Mouse (Mus musculus): ENCODE data around the gene Zic4. TPM values are rescaled to one million over a fixed set of nuclear protein-coding genes. Genes with fewer than 3 reads are reported as not detected.

The Zic4 gene
- polyA plus RNA-seq, 1 experiment = 1.3 TPM

DNA sequence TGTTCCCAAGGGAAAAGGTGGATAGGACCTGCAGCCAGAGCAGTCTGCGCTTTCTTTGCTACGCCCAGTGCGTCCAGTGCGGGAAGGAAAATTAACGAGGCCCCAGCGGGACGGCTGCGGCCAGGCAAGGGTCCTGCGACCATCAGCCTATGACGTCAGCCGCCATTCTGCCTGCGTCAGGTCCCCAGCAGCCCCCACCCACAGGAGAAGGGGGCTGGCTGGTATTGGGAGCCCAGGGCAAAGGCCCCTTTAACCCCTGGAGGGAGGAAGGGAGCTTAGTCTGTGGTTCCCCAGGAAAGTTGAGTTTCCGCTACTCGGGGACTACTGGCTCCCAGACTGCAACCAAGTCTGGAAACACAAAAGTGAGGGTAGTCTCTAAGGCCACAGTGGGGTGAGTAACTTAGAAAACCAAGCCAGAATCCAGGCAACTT lies 11.3 kb upstream of the Zic4 start:
- no peak for TF ChIP-seq POLR2AphosphoS2 (IDR thresholded peaks at IDR 0.05; ENCODE audit: insufficient read length, low read depth)
- no peak for TF ChIP-seq TCF12 (IDR thresholded peaks at IDR 0.05; ENCODE audit: insufficient read depth, poor library complexity, severe bottlenecking)
- no peak for TF ChIP-seq REST (IDR thresholded peaks at IDR 0.05; ENCODE audit: insufficient read depth, insufficient read length)
- no peak for TF ChIP-seq MAX (IDR thresholded peaks at IDR 0.05; ENCODE audit: low read depth)
- no peak for TF ChIP-seq SRF (IDR thresholded peaks at IDR 0.05; ENCODE audit: control insufficient read depth, insufficient read length, low read depth)
- TF ChIP-seq TCF3 (IDR thresholded peaks at IDR 0.05; ENCODE audit: insufficient read length, low read depth) = no peak
- TF ChIP-seq CEBPB (IDR thresholded peaks at IDR 0.05; ENCODE audit: insufficient read depth, poor library complexity, severe bottlenecking) = no peak
- no peak for TF ChIP-seq MYOD1 (IDR thresholded peaks at IDR 0.05; ENCODE audit: control insufficient read depth in 1 of 3, insufficient read length in 2 of 3, low read depth in 2 of 3)
- TF ChIP-seq MYOG (IDR thresholded peaks at IDR 0.05; ENCODE audit: control insufficient read depth in 1 of 3, insufficient read depth in 1 of 3, insufficient read length in 2 of 3, low read depth in 2 of 3) = no peak
- Histone ChIP-seq H3ac (ENCODE audit: control insufficient read depth, insufficient read length) (no peak overlapping the region), H3K27me3 (ENCODE audit: control insufficient read depth, insufficient read depth, insufficient read length) (no peaks in the 10 kb centered on the region), H3K4me2 (ENCODE audit: low read depth) (no peak overlapping the region), H3K4me3 (no peak overlapping the region), H3K36me3 (ENCODE audit: control insufficient read depth, insufficient read depth) (no peaks in the 10 kb centered on the region), H3K79me2 (ENCODE audit: control insufficient read depth, insufficient read depth) (no peaks in the 10 kb centered on the region)

DNA sequence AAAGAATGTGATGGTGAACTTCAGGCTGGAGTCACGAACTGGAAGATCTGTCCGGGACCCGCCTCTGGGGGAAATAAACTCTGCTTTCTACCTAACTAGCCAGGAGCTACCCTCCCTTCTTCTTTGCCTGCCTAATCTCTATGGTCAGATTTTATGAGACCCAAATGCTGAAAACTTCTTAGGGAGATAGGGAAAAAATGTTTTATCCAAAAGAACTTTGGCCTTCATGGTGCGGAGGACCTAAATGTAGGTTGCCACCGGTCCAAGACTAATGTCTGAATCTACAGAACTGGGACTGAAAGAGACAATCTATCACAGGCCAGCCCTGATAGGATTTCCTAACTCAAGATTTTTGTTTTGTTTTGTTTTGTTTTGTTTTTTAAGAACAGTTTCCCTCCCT lies 10.9 kb upstream of the Zic4 start:
- no peaks in the 10 kb centered on the region for H3K27me3 ChIP-seq (ENCODE audit: control insufficient read depth, insufficient read depth, insufficient read length)
- H3K79me2 ChIP-seq (ENCODE audit: control insufficient read depth, insufficient read depth) = no peaks in the 10 kb centered on the region
- TF ChIP-seq SRF (IDR thresholded peaks at IDR 0.05; ENCODE audit: control insufficient read depth, insufficient read length, low read depth) (no peak), USF1 (IDR thresholded peaks at IDR 0.05; ENCODE audit: low read depth) (no peak), E2F4 (IDR thresholded peaks at IDR 0.05; ENCODE audit: insufficient read depth) (no peak), TCF3 (IDR thresholded peaks at IDR 0.05; ENCODE audit: insufficient read length, low read depth) (no peak), MAX (IDR thresholded peaks at IDR 0.05; ENCODE audit: low read depth) (no peak), MYOG (IDR thresholded peaks at IDR 0.05; ENCODE audit: control insufficient read depth in 1 of 3, insufficient read depth in 1 of 3, insufficient read length in 2 of 3, low read depth in 2 of 3) (no peak), POLR2AphosphoS2 (IDR thresholded peaks at IDR 0.05; ENCODE audit: insufficient read length, low read depth) (no peak), REST (IDR thresholded peaks at IDR 0.05; ENCODE audit: insufficient read depth, insufficient read length) (no peak), MYOD1 (IDR thresholded peaks at IDR 0.05; ENCODE audit: control insufficient read depth in 1 of 3, insufficient read length in 2 of 3, low read depth in 2 of 3) (no peak), POLR2A (IDR thresholded peaks at IDR 0.05; ENCODE audit: insufficient read length, low read depth) (no peak), TCF12 (IDR thresholded peaks at IDR 0.05; ENCODE audit: insufficient read depth, poor library complexity, severe bottlenecking) (no peak), CEBPB (IDR thresholded peaks at IDR 0.05; ENCODE audit: insufficient read depth, poor library complexity, severe bottlenecking) (no peak)
- H3K4me3 ChIP-seq = no peak overlapping the region
- no peak overlapping the region for H3K4me2 ChIP-seq (ENCODE audit: low read depth)
- no peaks in the 10 kb centered on the region for H3K36me3 ChIP-seq (ENCODE audit: control insufficient read depth, insufficient read depth)
- H3ac ChIP-seq (ENCODE audit: control insufficient read depth, insufficient read length) = no peak overlapping the region

DNA sequence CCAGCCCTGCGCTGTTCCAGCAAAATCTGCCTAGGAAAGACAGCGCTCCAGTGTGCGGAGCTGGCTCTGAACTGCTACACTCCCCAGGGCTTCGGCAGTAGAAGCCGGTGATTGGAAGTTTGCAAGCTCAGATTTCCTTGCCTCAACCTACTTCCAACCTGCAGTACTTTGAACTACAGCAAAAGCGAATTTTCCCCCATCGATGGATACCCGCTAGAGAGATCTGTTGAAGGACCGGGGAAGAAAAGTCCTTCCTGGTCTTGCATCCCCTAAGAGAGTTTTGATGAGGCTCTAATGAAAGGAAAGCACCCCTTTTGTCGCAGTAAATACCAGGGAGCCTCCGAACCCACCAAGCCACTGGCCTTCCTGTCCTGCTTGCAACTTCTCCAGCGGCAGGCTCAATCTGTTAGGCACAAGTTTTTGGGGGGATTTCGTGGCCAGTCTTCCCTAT lies 10.2 kb upstream of the Zic4 start:
- Histone ChIP-seq H3K79me2 (ENCODE audit: control insufficient read depth, insufficient read depth) (no peaks in the 10 kb centered on the region), H3K27me3 (ENCODE audit: control insufficient read depth, insufficient read depth, insufficient read length) (no peaks in the 10 kb centered on the region), H3ac (ENCODE audit: control insufficient read depth, insufficient read length) (no peak overlapping the region), H3K4me2 (ENCODE audit: low read depth) (no peak overlapping the region), H3K36me3 (ENCODE audit: control insufficient read depth, insufficient read depth) (no peaks in the 10 kb centered on the region), H3K4me3 (no peak overlapping the region)
- no peak for TF ChIP-seq MYOD1 (IDR thresholded peaks at IDR 0.05; ENCODE audit: control insufficient read depth in 1 of 3, insufficient read length in 2 of 3, low read depth in 2 of 3)
- TF ChIP-seq USF1 (IDR thresholded peaks at IDR 0.05; ENCODE audit: low read depth) = no peak
- no peak for TF ChIP-seq REST (IDR thresholded peaks at IDR 0.05; ENCODE audit: insufficient read depth, insufficient read length)
- TF ChIP-seq CEBPB (IDR thresholded peaks at IDR 0.05; ENCODE audit: insufficient read depth, poor library complexity, severe bottlenecking) = no peak
- no peak for TF ChIP-seq SRF (IDR thresholded peaks at IDR 0.05; ENCODE audit: control insufficient read depth, insufficient read length, low read depth)
- no peak for TF ChIP-seq E2F4 (IDR thresholded peaks at IDR 0.05; ENCODE audit: insufficient read depth)
- no peak for TF ChIP-seq TCF3 (IDR thresholded peaks at IDR 0.05; ENCODE audit: insufficient read length, low read depth)
- TF ChIP-seq TCF12 (IDR thresholded peaks at IDR 0.05; ENCODE audit: insufficient read depth, poor library complexity, severe bottlenecking) = no peak
- TF ChIP-seq POLR2AphosphoS2 (IDR thresholded peaks at IDR 0.05; ENCODE audit: insufficient read length, low read depth) = no peak
- TF ChIP-seq MYOG (IDR thresholded peaks at IDR 0.05; ENCODE audit: control insufficient read depth in 1 of 3, insufficient read depth in 1 of 3, insufficient read length in 2 of 3, low read depth in 2 of 3) = no peak
- TF ChIP-seq MAX (IDR thresholded peaks at IDR 0.05; ENCODE audit: low read depth) = no peak
- no peak for TF ChIP-seq POLR2A (IDR thresholded peaks at IDR 0.05; ENCODE audit: insufficient read length, low read depth)

DNA sequence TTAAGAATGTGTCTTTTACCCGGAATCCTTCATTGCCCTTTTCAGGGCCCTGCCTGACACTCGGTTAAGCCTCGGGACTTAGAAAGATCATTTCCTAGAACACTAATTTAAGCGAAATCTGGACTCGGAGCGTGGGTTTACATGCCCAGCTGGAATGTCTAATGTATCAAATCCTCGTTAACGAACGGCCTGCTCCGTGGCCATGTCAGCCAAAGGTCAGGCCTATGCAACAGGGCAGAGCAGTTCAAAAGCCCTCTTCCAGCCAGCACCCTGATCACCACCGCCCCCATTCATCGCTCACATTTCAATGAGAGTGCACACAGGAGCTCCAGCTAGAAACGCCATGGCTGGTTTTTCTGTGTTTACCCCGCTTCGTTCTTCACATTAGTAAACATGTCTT lies 9.4 kb upstream of the Zic4 start:
- TF ChIP-seq CEBPB (IDR thresholded peaks at IDR 0.05; ENCODE audit: insufficient read depth, poor library complexity, severe bottlenecking) = no peak
- TF ChIP-seq E2F4 (IDR thresholded peaks at IDR 0.05; ENCODE audit: insufficient read depth) = no peak
- no peak for TF ChIP-seq MYOD1 (IDR thresholded peaks at IDR 0.05; ENCODE audit: control insufficient read depth in 1 of 3, insufficient read length in 2 of 3, low read depth in 2 of 3)
- TF ChIP-seq REST (IDR thresholded peaks at IDR 0.05; ENCODE audit: insufficient read depth, insufficient read length) = no peak
- no peak for TF ChIP-seq POLR2AphosphoS2 (IDR thresholded peaks at IDR 0.05; ENCODE audit: insufficient read length, low read depth)
- TF ChIP-seq TCF3 (IDR thresholded peaks at IDR 0.05; ENCODE audit: insufficient read length, low read depth) = no peak
- no peak for TF ChIP-seq POLR2A (IDR thresholded peaks at IDR 0.05; ENCODE audit: insufficient read length, low read depth)
- TF ChIP-seq MYOG (IDR thresholded peaks at IDR 0.05; ENCODE audit: control insufficient read depth in 1 of 3, insufficient read depth in 1 of 3, insufficient read length in 2 of 3, low read depth in 2 of 3) = no peak
- no peak for TF ChIP-seq USF1 (IDR thresholded peaks at IDR 0.05; ENCODE audit: low read depth)
- no peak for TF ChIP-seq SRF (IDR thresholded peaks at IDR 0.05; ENCODE audit: control insufficient read depth, insufficient read length, low read depth)
- no peak for TF ChIP-seq TCF12 (IDR thresholded peaks at IDR 0.05; ENCODE audit: insufficient read depth, poor library complexity, severe bottlenecking)
- no peak for TF ChIP-seq MAX (IDR thresholded peaks at IDR 0.05; ENCODE audit: low read depth)
- H3K79me2 ChIP-seq (ENCODE audit: control insufficient read depth, insufficient read depth) = no peaks in the 10 kb centered on the region
- no peaks in the 10 kb centered on the region for H3K36me3 ChIP-seq (ENCODE audit: control insufficient read depth, insufficient read depth)
- no peaks in the 10 kb centered on the region for H3K27me3 ChIP-seq (ENCODE audit: control insufficient read depth, insufficient read depth, insufficient read length)
- no peak overlapping the region for H3ac ChIP-seq (ENCODE audit: control insufficient read depth, insufficient read length)
- H3K4me2 ChIP-seq (ENCODE audit: low read depth) = no peak overlapping the region
- no peak overlapping the region for H3K4me3 ChIP-seq

Measured in myocyte (in vitro differentiated cells).